In the genomic region with DNA sequence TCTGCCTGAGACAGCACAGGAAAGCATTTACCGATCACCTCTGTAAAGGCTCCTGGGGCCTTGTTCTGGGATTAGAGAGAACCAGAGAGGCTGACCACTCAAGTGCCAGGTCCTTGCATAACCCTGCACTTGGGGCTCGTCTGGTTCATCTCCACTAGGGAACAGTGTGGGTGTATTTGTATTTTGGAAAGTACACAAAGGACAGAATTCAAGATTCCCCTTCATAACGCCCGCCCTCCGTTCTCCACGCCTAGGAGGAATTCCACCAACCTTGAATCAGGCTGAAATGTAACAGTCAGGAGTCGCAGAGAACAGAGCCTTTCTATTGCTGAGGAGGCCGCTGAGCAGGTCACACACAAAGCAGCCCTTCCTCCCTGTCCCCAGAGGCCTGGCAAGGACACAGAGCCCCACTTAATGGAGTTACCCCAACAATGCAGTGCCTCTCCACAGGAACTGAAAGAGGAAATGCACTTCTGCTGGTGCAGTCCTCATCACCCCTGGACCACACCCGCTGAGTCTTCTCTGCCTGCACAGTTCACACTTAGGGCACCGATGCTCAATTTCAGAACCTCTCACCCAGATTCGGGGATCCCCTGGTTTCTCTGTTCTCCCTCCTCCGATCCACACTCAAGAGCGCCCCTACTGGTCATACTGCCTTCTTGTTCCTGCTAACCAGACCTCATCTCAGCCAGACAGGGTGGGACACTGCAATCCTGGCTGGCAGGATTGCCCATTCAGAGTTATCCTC, we compare ENCODE assay signal across 8 mouse cellular contexts. TPM values are rescaled to one million over a fixed set of nuclear protein-coding genes. Genes with fewer than 3 reads are reported as not detected.
DNase-seq lines count a peak whose midpoint lies in the region; ATAC-seq and TF ChIP-seq lines count a peak whose summit lies in the region.

No protein-coding gene starts in this region.

- H3K4me3 ChIP-seq in intestine, postnatal 0 days (ENCODE audit: low read depth, low read length) = no peak overlapping the region
- H3K4me3 ChIP-seq in intestine, embryonic 16.5 days (ENCODE audit: low read length) = no peak overlapping the region
- H3K4me3 ChIP-seq in CH12.LX (replicated peaks in 1 of 3; ENCODE audit: low read depth in 2 of 3, low read length in 2 of 3, poor library complexity in 1 of 3) = no peak overlapping the region
- H3K4me3 ChIP-seq in brown adipose tissue, adult 24 weeks (ENCODE audit: insufficient read depth, low read depth, low read length) = no peak overlapping the region
- peak overlapping the region; percentile 7; the same call in 1 of the 2 replicates for H3K4me3 ChIP-seq in layer of hippocampus, adult 2 months

- H3K4me1 ChIP-seq in intestine, postnatal 0 days (replicated peaks; ENCODE audit: control insufficient read depth, insufficient read depth, low read length) = 0 out of 2 replicates have a peak, but pooled peaks cover 14% of the 10 kb centered on the region
- H3K4me1 ChIP-seq in intestine, embryonic 16.5 days (ENCODE audit: control insufficient read depth, insufficient read depth, low read length) = peaks cover 35% of the 10 kb centered on the region
- H3K4me1 ChIP-seq in CH12.LX (ENCODE audit: control insufficient read depth in 1 of 2, insufficient read depth in 2 of 2) = peaks cover 7 to 33% of the 10 kb centered on the region in 2 experiments
- peaks cover 15% of the 10 kb centered on the region for H3K4me1 ChIP-seq in brown adipose tissue, adult 24 weeks (ENCODE audit: control insufficient read depth, insufficient read depth, insufficient read length, low read length)

- no peaks in the 10 kb centered on the region for H3K79me2 ChIP-seq in CH12.LX (replicated peaks; ENCODE audit: control insufficient read depth, extremely low read depth, insufficient read depth, poor library complexity, severe bottlenecking)

- H3K27ac ChIP-seq in intestine, postnatal 0 days (ENCODE audit: low read depth, low read length) = 0 out of 2 replicates have a peak overlapping the region, but pooled peaks have one; percentile 21
- H3K27ac ChIP-seq in intestine, embryonic 16.5 days (ENCODE audit: low read length) = no peak overlapping the region
- no peak overlapping the region for H3K27ac ChIP-seq in CH12.LX (ENCODE audit: insufficient read depth, low read depth)
- H3K27ac ChIP-seq in brown adipose tissue, adult 24 weeks (replicated peaks; ENCODE audit: low read depth, low read length) = peak overlapping the region; percentile 59
- peak overlapping the region; percentile 87 for H3K27ac ChIP-seq in layer of hippocampus, adult 2 months

- TF ChIP-seq RAD21 in CH12.LX (IDR thresholded peaks at IDR 0.05; ENCODE audit: low read depth, low read length) = no peak; the same call in 1 of the 2 replicates

- peak; percentile 82 for TF ChIP-seq CTCF in intestine, postnatal 0 days (IDR thresholded peaks at IDR 0.05; ENCODE audit: low read depth)
- TF ChIP-seq CTCF in CH12.LX (conservative IDR thresholded peaks at IDR 0.05 in 1 of 2, IDR thresholded peaks at IDR 0.05 in 1 of 2; ENCODE audit: low read depth in 2 of 2, low read length in 2 of 2) = peak; percentile 10 to 66; a peak in 3 of 4 replicates
- peak; percentile 84 for TF ChIP-seq CTCF in layer of hippocampus, adult 2 months (conservative IDR thresholded peaks at IDR 0.05)

- no peaks in the 10 kb centered on the region for H3K9me3 ChIP-seq in intestine, postnatal 0 days (ENCODE audit: control insufficient read depth)
- H3K9me3 ChIP-seq in intestine, embryonic 16.5 days (ENCODE audit: control insufficient read depth, low read length) = no peaks in the 10 kb centered on the region
- H3K9me3 ChIP-seq in CH12.LX (replicated peaks; ENCODE audit: low read length) = no peaks in the 10 kb centered on the region

- no peak for ATAC-seq in intestine, postnatal 0 days
- ATAC-seq in intestine, embryonic 16.5 days = no peak

- dilution Hi-C loops in CH12.LX (cut with MboI; ENCODE audit: extremely low pct_ligation_motif_present, extremely low pct_unique_long_range_greater_than_20kb, low sequenced_read_pairs) = no loop called here

- no peaks in the 10 kb centered on the region for H3K27me3 ChIP-seq in intestine, postnatal 0 days (replicated peaks; ENCODE audit: control insufficient read depth, insufficient read depth, low read length)
- H3K27me3 ChIP-seq in intestine, embryonic 16.5 days (replicated peaks; ENCODE audit: control insufficient read depth, insufficient read depth, low read length) = no peaks in the 10 kb centered on the region
- H3K27me3 ChIP-seq in CH12.LX (replicated peaks) = no peaks in the 10 kb centered on the region

- in situ Hi-C loops in CH12.LX (cut with MboI; ENCODE audit: low pct_ligation_motif_present, low pct_unique_long_range_greater_than_20kb, low sequenced_read_pairs) = loop anchor here (25.0 kb wide), 1 partner anchor 317 kb away; no protein-coding TSS in a partner anchor

- 66% methylated on average over 13 of the region's 13 CpGs for WGBS in intestine, postnatal 0 days
- WGBS in intestine, embryonic 16.5 days = 66% methylated on average over 13 of the region's 13 CpGs

- no peak overlapping the region for H3K4me2 ChIP-seq in intestine, postnatal 0 days (replicated peaks; ENCODE audit: low read depth)
- H3K4me2 ChIP-seq in intestine, embryonic 16.5 days (ENCODE audit: low read depth, low read length) = no peak overlapping the region
- no peak overlapping the region for H3K4me2 ChIP-seq in CH12.LX (ENCODE audit: insufficient read depth, low read depth, poor library complexity, severe bottlenecking)

- TF ChIP-seq EP300 in CH12.LX (IDR thresholded peaks at IDR 0.05; ENCODE audit: low read length) = 0 out of 2 replicates have a peak, but pooled peaks have one; percentile 8

- no peak overlapping the region for H3K9ac ChIP-seq in intestine, postnatal 0 days (ENCODE audit: low read depth, low read length)
- no peak overlapping the region for H3K9ac ChIP-seq in intestine, embryonic 16.5 days (ENCODE audit: low read depth, low read length)
- H3K9ac ChIP-seq in CH12.LX (ENCODE audit: insufficient read depth, low read depth) = no peak overlapping the region

- DNase-seq in CH12.LX (ENCODE audit: extremely low read depth) = peak; percentile 79
- peak; percentile 49 for DNase-seq in forelimb bud, embryonic 11.5 days (ENCODE audit: low read depth, low spot score)
- DNase-seq in layer of hippocampus, adult 2 months (ENCODE audit: low spot score in 2 of 2) = peak; percentile 58 to 75
- peak; percentile 85 for DNase-seq in lung, postnatal 36 days
- peak; percentile 29 to 75 for DNase-seq in spleen, postnatal 14 days (ENCODE audit: low spot score in 2 of 2)

- peaks cover 47% of the 10 kb centered on the region for H3K36me3 ChIP-seq in intestine, postnatal 0 days (ENCODE audit: control insufficient read depth, insufficient read depth)
- peaks cover 5% of the 10 kb centered on the region; the same call in 1 of the 2 replicates for H3K36me3 ChIP-seq in intestine, embryonic 16.5 days (ENCODE audit: control insufficient read depth, insufficient read depth, low read length)
- H3K36me3 ChIP-seq in CH12.LX (replicated peaks in 1 of 2; ENCODE audit: control insufficient read depth in 1 of 2, insufficient read depth in 1 of 2, low read length in 1 of 2) = peaks cover 39 to 83% of the 10 kb centered on the region in 2 experiments

- no peak for TF ChIP-seq POLR2A in CH12.LX (IDR thresholded peaks at IDR 0.05; ENCODE audit: low read depth, low read length)

TF ChIP-seq in CH12.LX, 34 proteins besides CTCF, POLR2A, EP300 and RAD21:
- TF ChIP-seq IRF4 (IDR thresholded peaks at IDR 0.05; ENCODE audit: low read depth, low read length) (peak; percentile 63), KAT2A (IDR thresholded peaks at IDR 0.05; ENCODE audit: insufficient replicate concordance, low read length) (no peak), ETS1 (conservative IDR thresholded peaks at IDR 0.05; ENCODE audit: low read depth, low read length) (no peak)

RNA-seq across cellular contexts. Expression of gene Xpnpep1, which starts 20.1 kb away (rescaled TPM):
- polyA plus RNA-seq in intestine, postnatal 0 days (2015; fragmentation: Nextera tagmentation; extraction: Ambion mirVana) = 333 and 357 TPM in 2 replicates
- 231 and 264 TPM in 2 replicates for polyA plus RNA-seq in intestine, embryonic 16.5 days (2015; fragmentation: Nextera tagmentation; extraction: Ambion mirVana)
- total RNA-seq in CH12.LX (2012; rRNA removed) = 82.1 and 96.0 TPM in 2 replicates
- total RNA-seq in CH12.LX (2014; rRNA removed) = 78.6 and 82.8 TPM in 2 replicates
- polyA plus RNA-seq in CH12.LX (2012; ENCODE audit: insufficient read length, low read depth) = 86.2 and 99.6 TPM in 2 replicates
- 44.5 and 47.0 TPM in 2 replicates for polyA plus RNA-seq in brown adipose tissue, adult 24 weeks (2012; ENCODE audit: insufficient read depth, insufficient read length, missing spikeins)
- 10 to 100 TPM; 78.7 to 82.9 TPM for total RNA-seq in layer of hippocampus, adult 2 months (2021)

Comparison
In these comparisons a context has a peak if more than half of its experiments do, and no peak if none do; other contexts are left out.
1. H3K27ac ChIP-seq: peak in intestine, postnatal 0 days (single experiment), brown adipose tissue, adult 24 weeks (single experiment) and layer of hippocampus, adult 2 months (single experiment); none in intestine, embryonic 16.5 days (single experiment) and CH12.LX (single experiment).
2. Peak in every context shown above with its lines, with median percentiles within 50 percentile points of each other: CTCF ChIP-seq and DNase-seq.